Mouse (Mus musculus) mouse trophoblast stem cell (cell line): ENCODE results near the gene Cst13.
"Not testable (repeated sequence)": the region's sequence is repeated elsewhere in the genome, so short reads cannot be mapped to it uniquely, and the experiment has no call there.

Source experiments
- in situ Hi-C, 2 experiments: fragments of 300-500 bp; cut with MseI, MboI; formaldehyde crosslinking; loops; 2 replicates in 1 of 2; 3 replicates in 1 of 2; pipeline ENCODE4 v1.15.1; 2025

Cst13 gene

GRCm38 (mm10) chr2:148819909-148820308, at the start of gene Cst13:
Gene Cst13 (plus strand): TSS chr2:148820081.
- in situ Hi-C loops: no loop called here

GRCm38 (mm10) chr2:148771397-148771796, 48.5 kb upstream of the Cst13 start, which contains the start of gene Cst11:
Gene Cst11 (minus strand): TSS chr2:148771497.
- in situ Hi-C loops: not testable (repeated sequence)

GRCm38 (mm10) chr2:148781709-148782108, 38.2 kb upstream of the Cst13 start, which contains the start of gene 8030411F24Rik:
Gene 8030411F24Rik (plus strand): TSS chr2:148782009.
- in situ Hi-C loops: no loop called here

- in situ Hi-C loops: no loop called here
Measured at GRCm38 (mm10) chr2:148789142-148789541, 30.7 kb upstream of the Cst13 start, which contains the start of gene Cst12. Gene Cst12 (plus strand): TSS chr2:148789361.

- in situ Hi-C loops: no loop called here
Measured at GRCm38 (mm10) chr2:148798485-148798884, 21.4 kb upstream of the Cst13 start, which contains the start of gene Cst8. Gene Cst8 (plus strand): TSS chr2:148798785.

GRCm38 (mm10) chr2:148801491-148801921, 18.4 kb upstream of the Cst13 start:
- in situ Hi-C loops: no loop called here

GRCm38 (mm10) chr2:148806696-148807095, 13.2 kb upstream of the Cst13 start:
- in situ Hi-C loops: no loop called here

- in situ Hi-C loops: no loop called here
Measured at GRCm38 (mm10) chr2:148825986-148826385, 6.1 kb downstream of the Cst13 start.

- in situ Hi-C loops: no loop called here
Measured at GRCm38 (mm10) chr2:148834912-148835311, 15.0 kb downstream of the Cst13 start, which contains the start of gene Cst9. Gene Cst9 (plus strand): TSS chr2:148835147.

GRCm38 (mm10) chr2:148838075-148838777, 18.3 kb downstream of the Cst13 start:
- in situ Hi-C loops: no loop called here

GRCm38 (mm10) chr2:148839224-148839623, 19.3 kb downstream of the Cst13 start:
- in situ Hi-C loops: no loop called here

GRCm38 (mm10) chr2:148851116-148851906, 31.4 kb downstream of the Cst13 start:
- in situ Hi-C loops: loop anchor here (5.0 kb wide), 1 partner anchor 51 kb away; no protein-coding TSS in a partner anchor

- in situ Hi-C loops: no loop called here
Measured at GRCm38 (mm10) chr2:148856630-148857400, 36.9 kb downstream of the Cst13 start.

- in situ Hi-C loops: no loop called here
Measured at GRCm38 (mm10) chr2:148857506-148857905, 37.6 kb downstream of the Cst13 start.

GRCm38 (mm10) chr2:148860993-148861392, 41.1 kb downstream of the Cst13 start:
- in situ Hi-C loops: no loop called here

- in situ Hi-C loops: no loop called here
Measured at GRCm38 (mm10) chr2:148861693-148862092, 41.8 kb downstream of the Cst13 start.

GRCm38 (mm10) chr2:148864966-148865365, 45.1 kb downstream of the Cst13 start, which contains the start of gene 9230104L09Rik:
Gene 9230104L09Rik (minus strand): TSS chr2:148865038.
- in situ Hi-C loops: no loop called here

- in situ Hi-C loops: no loop called here
Measured at GRCm38 (mm10) chr2:148868959-148869358, 49.1 kb downstream of the Cst13 start.

GRCm38 (mm10) chr2:148870526-148870925, 50.6 kb downstream of the Cst13 start:
- in situ Hi-C loops: no loop called here

GRCm38 (mm10) chr2:148872860-148873259, 53.0 kb downstream of the Cst13 start:
- in situ Hi-C loops: no loop called here

GRCm38 (mm10) chr2:148874224-148874616, 54.3 kb downstream of the Cst13 start:
- in situ Hi-C loops: no loop called here
